Mouse (Mus musculus): ENCODE measurements around the gene C2cd4c. TPM values are rescaled to one million over a fixed set of nuclear protein-coding genes. Genes with fewer than 3 reads are reported as not detected.

Gene C2cd4c
- polyA plus RNA-seq, 1 experiment from 2014 or later, result not detected

GRCm38 (mm10) chr10:79597936-79598230 is 15.9 kb downstream of the C2cd4c start:
- no peaks in the 10 kb centered on the region for H3K9me3 ChIP-seq (ENCODE audit: control insufficient read depth, low read length)
- no peak overlapping the region for H3K4me3 ChIP-seq (ENCODE audit: low read length)
- no peak overlapping the region for H3K4me2 ChIP-seq (ENCODE audit: low read depth, low read length)
- no peak overlapping the region for H3K9ac ChIP-seq (ENCODE audit: low read length)
- H3K36me3 ChIP-seq (ENCODE audit: control insufficient read depth, insufficient read depth, low read length), result no peaks in the 10 kb centered on the region
- H3K27ac ChIP-seq (ENCODE audit: low read length), result no peak overlapping the region
- WGBS, result 69% methylated on average over 4 of the region's 4 CpGs
- ATAC-seq (ENCODE audit: low read depth), result no peak
- H3K27me3 ChIP-seq (ENCODE audit: control insufficient read depth, insufficient read depth, low read depth, low read length), result no peaks in the 10 kb centered on the region; the same call in 1 of the 2 replicates
- H3K4me1 ChIP-seq (replicated peaks; ENCODE audit: control insufficient read depth, insufficient read depth, low read length), result no peaks in the 10 kb centered on the region

GRCm38 (mm10) chr10:79597051-79597935 is 16.5 kb downstream of the C2cd4c start:
- Histone ChIP-seq H3K9ac (ENCODE audit: low read length) (no peak overlapping the region), H3K27ac (ENCODE audit: low read length) (no peak overlapping the region), H3K4me1 (replicated peaks; ENCODE audit: control insufficient read depth, insufficient read depth, low read length) (no peaks in the 10 kb centered on the region), H3K36me3 (ENCODE audit: control insufficient read depth, insufficient read depth, low read length) (no peaks in the 10 kb centered on the region), H3K27me3 (ENCODE audit: control insufficient read depth, insufficient read depth, low read depth, low read length) (no peaks in the 10 kb centered on the region; the same call in 1 of the 2 replicates), H3K4me2 (ENCODE audit: low read depth, low read length) (no peak overlapping the region), H3K9me3 (ENCODE audit: control insufficient read depth, low read length) (no peaks in the 10 kb centered on the region), H3K4me3 (ENCODE audit: low read length) (no peak overlapping the region)
- no peak for ATAC-seq (ENCODE audit: low read depth)
- WGBS, result 40% methylated on average over 13 of the region's 13 CpGs

- Histone ChIP-seq H3K27ac (ENCODE audit: low read length) (no peak overlapping the region), H3K4me1 (replicated peaks; ENCODE audit: control insufficient read depth, insufficient read depth, low read length) (no peaks in the 10 kb centered on the region), H3K4me3 (ENCODE audit: low read length) (no peak overlapping the region), H3K9ac (ENCODE audit: low read length) (no peak overlapping the region), H3K27me3 (ENCODE audit: control insufficient read depth, insufficient read depth, low read depth, low read length) (no peaks in the 10 kb centered on the region; the same call in 1 of the 2 replicates), H3K9me3 (ENCODE audit: control insufficient read depth, low read length) (no peaks in the 10 kb centered on the region), H3K36me3 (ENCODE audit: control insufficient read depth, insufficient read depth, low read length) (no peaks in the 10 kb centered on the region), H3K4me2 (ENCODE audit: low read depth, low read length) (no peak overlapping the region)
- WGBS, result 53% methylated on average over 8 of the region's 8 CpGs
- ATAC-seq (ENCODE audit: low read depth), result no peak
Observed at GRCm38 (mm10) chr10:79595590-79595929, 18.3 kb downstream of the C2cd4c start.

- no peaks in the 10 kb centered on the region; the same call in 1 of the 2 replicates for H3K27me3 ChIP-seq (ENCODE audit: control insufficient read depth, insufficient read depth, low read depth, low read length)
- no peaks in the 10 kb centered on the region for H3K36me3 ChIP-seq (ENCODE audit: control insufficient read depth, insufficient read depth, low read length)
- no peaks in the 10 kb centered on the region for H3K4me1 ChIP-seq (replicated peaks; ENCODE audit: control insufficient read depth, insufficient read depth, low read length)
- no peak overlapping the region for H3K27ac ChIP-seq (ENCODE audit: low read length)
- 15% methylated on average over 17 of the region's 17 CpGs for WGBS
- H3K4me3 ChIP-seq (ENCODE audit: low read length), result no peak overlapping the region
- no peaks in the 10 kb centered on the region for H3K9me3 ChIP-seq (ENCODE audit: control insufficient read depth, low read length)
- no peak overlapping the region for H3K4me2 ChIP-seq (ENCODE audit: low read depth, low read length)
- peak; percentile 84 for ATAC-seq (ENCODE audit: low read depth)
- H3K9ac ChIP-seq (ENCODE audit: low read length), result no peak overlapping the region
Observed at GRCm38 (mm10) chr10:79594872-79595589, 18.8 kb downstream of the C2cd4c start.

GRCm38 (mm10) chr10:79594111-79594510 is 19.7 kb downstream of the C2cd4c start:
- 47% methylated on average over 6 of the region's 6 CpGs for WGBS
- H3K9ac ChIP-seq (ENCODE audit: low read length), result no peak overlapping the region
- H3K27me3 ChIP-seq (ENCODE audit: control insufficient read depth, insufficient read depth, low read depth, low read length), result no peaks in the 10 kb centered on the region; the same call in 1 of the 2 replicates
- H3K4me2 ChIP-seq (ENCODE audit: low read depth, low read length), result no peak overlapping the region
- no peak overlapping the region for H3K27ac ChIP-seq (ENCODE audit: low read length)
- no peaks in the 10 kb centered on the region for H3K9me3 ChIP-seq (ENCODE audit: control insufficient read depth, low read length)
- ATAC-seq (ENCODE audit: low read depth), result no peak
- H3K4me3 ChIP-seq (ENCODE audit: low read length), result no peak overlapping the region
- H3K36me3 ChIP-seq (ENCODE audit: control insufficient read depth, insufficient read depth, low read length), result no peaks in the 10 kb centered on the region
- H3K4me1 ChIP-seq (replicated peaks; ENCODE audit: control insufficient read depth, insufficient read depth, low read length), result no peaks in the 10 kb centered on the region

- WGBS, result 92% methylated on average over 1 of the region's 1 CpGs
- no peaks in the 10 kb centered on the region; the same call in 1 of the 2 replicates for H3K27me3 ChIP-seq (ENCODE audit: control insufficient read depth, insufficient read depth, low read depth, low read length)
- H3K9me3 ChIP-seq (ENCODE audit: control insufficient read depth, low read length), result no peaks in the 10 kb centered on the region
- H3K4me1 ChIP-seq (replicated peaks; ENCODE audit: control insufficient read depth, insufficient read depth, low read length), result no peaks in the 10 kb centered on the region
- no peak overlapping the region for H3K4me2 ChIP-seq (ENCODE audit: low read depth, low read length)
- H3K27ac ChIP-seq (ENCODE audit: low read length), result no peak overlapping the region
- H3K4me3 ChIP-seq (ENCODE audit: low read length), result no peak overlapping the region
- no peak for ATAC-seq (ENCODE audit: low read depth)
- H3K36me3 ChIP-seq (ENCODE audit: control insufficient read depth, insufficient read depth, low read length), result no peaks in the 10 kb centered on the region
- no peak overlapping the region for H3K9ac ChIP-seq (ENCODE audit: low read length)
Observed at GRCm38 (mm10) chr10:79590702-79591101, 23.1 kb downstream of the C2cd4c start.

- H3K27ac ChIP-seq (ENCODE audit: low read length), result no peak overlapping the region
- no peaks in the 10 kb centered on the region for H3K4me1 ChIP-seq (replicated peaks; ENCODE audit: control insufficient read depth, insufficient read depth, low read length)
- no peaks in the 10 kb centered on the region for H3K36me3 ChIP-seq (ENCODE audit: control insufficient read depth, insufficient read depth, low read length)
- WGBS, result 58% methylated on average over 4 of the region's 4 CpGs
- no peak overlapping the region for H3K4me3 ChIP-seq (ENCODE audit: low read length)
- no peaks in the 10 kb centered on the region for H3K27me3 ChIP-seq (ENCODE audit: control insufficient read depth, insufficient read depth, low read depth, low read length)
- no peaks in the 10 kb centered on the region for H3K9me3 ChIP-seq (ENCODE audit: control insufficient read depth, low read length)
- no peak for ATAC-seq (ENCODE audit: low read depth)
- H3K4me2 ChIP-seq (ENCODE audit: low read depth, low read length), result no peak overlapping the region
- H3K9ac ChIP-seq (ENCODE audit: low read length), result no peak overlapping the region
Observed at GRCm38 (mm10) chr10:79587752-79588126, 26.1 kb downstream of the C2cd4c start.

- H3K4me3 ChIP-seq (ENCODE audit: low read length), result no peak within 1 kb of the TSS
- no peaks in the 10 kb centered on the region for H3K27me3 ChIP-seq (ENCODE audit: control insufficient read depth, insufficient read depth, low read depth, low read length)
- H3K36me3 ChIP-seq (ENCODE audit: control insufficient read depth, insufficient read depth, low read length), result no peaks in the 10 kb centered on the region
- no peaks in the 10 kb centered on the region for H3K4me1 ChIP-seq (replicated peaks; ENCODE audit: control insufficient read depth, insufficient read depth, low read length)
- no peak within 1 kb of the TSS for H3K9ac ChIP-seq (ENCODE audit: low read length)
- ATAC-seq (ENCODE audit: low read depth), result no peak
- 71% methylated on average over 5 of the region's 5 CpGs for WGBS
- no peaks in the 10 kb centered on the region for H3K9me3 ChIP-seq (ENCODE audit: control insufficient read depth, low read length)
- no peak within 1 kb of the TSS for H3K4me2 ChIP-seq (ENCODE audit: low read depth, low read length)
- no peak within 1 kb of the TSS for H3K27ac ChIP-seq (ENCODE audit: low read length)
Observed at GRCm38 (mm10) chr10:79587061-79587751, 26.6 kb downstream of the C2cd4c start, which contains the start of gene Theg. Theg (minus strand) TSS chr10:79587331.

GRCm38 (mm10) chr10:79586243-79586642 is 27.6 kb downstream of the C2cd4c start:
- Histone ChIP-seq H3K4me3 (ENCODE audit: low read length) (no peak overlapping the region), H3K4me2 (ENCODE audit: low read depth, low read length) (no peak overlapping the region), H3K9me3 (ENCODE audit: control insufficient read depth, low read length) (no peaks in the 10 kb centered on the region), H3K4me1 (replicated peaks; ENCODE audit: control insufficient read depth, insufficient read depth, low read length) (no peaks in the 10 kb centered on the region), H3K27ac (ENCODE audit: low read length) (no peak overlapping the region), H3K9ac (ENCODE audit: low read length) (no peak overlapping the region), H3K27me3 (ENCODE audit: control insufficient read depth, insufficient read depth, low read depth, low read length) (no peaks in the 10 kb centered on the region), H3K36me3 (ENCODE audit: control insufficient read depth, insufficient read depth, low read length) (no peaks in the 10 kb centered on the region)
- WGBS, result 63% methylated on average over 8 of the region's 8 CpGs
- ATAC-seq (ENCODE audit: low read depth), result no peak

All from lung, embryonic 16.5 days (tissue).